Mouse (Mus musculus): ENCODE results near the gene Cyp17a1.

DNA sequence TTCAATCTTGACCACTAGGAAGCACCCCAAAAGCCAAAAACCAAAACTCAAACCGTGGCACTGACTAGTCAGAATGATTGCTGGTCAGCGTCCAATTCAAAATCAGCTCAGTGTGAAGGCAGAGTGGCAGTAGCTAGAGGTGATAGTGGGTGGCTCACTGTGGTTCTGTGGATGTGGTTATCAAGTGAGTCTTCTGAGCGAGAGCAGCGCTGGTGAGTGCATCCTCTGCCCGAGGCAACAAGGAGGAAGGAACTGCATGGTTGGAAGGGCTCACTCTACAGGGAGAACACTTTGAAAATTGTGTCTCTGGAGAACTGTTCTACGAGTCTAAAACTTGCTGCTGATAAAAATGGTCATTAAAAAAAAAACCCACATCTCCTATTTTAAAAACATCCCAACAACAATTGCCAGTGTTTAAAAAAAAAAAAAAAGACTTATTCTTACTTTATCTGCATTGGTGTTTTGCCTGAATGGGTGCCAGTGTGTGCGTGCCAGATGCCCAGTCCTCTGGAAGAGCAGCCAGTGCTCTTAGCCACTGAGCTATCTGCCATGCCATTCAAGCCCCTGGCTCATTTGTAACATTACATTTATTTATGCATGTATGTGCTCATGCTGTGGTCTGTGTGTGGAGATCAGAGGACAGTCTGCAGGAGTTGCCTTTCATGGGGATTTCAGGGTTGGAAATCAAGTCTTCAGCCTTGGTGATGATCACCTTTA, 33.0 kb upstream of the Cyp17a1 start:
- TF ChIP-seq CTCF (IDR thresholded peaks at IDR 0.05; ENCODE audit: low read depth, low read length): no peak
- TF ChIP-seq POLR2A (IDR thresholded peaks at IDR 0.05; ENCODE audit: extremely low read depth, insufficient read depth, low read length): no peak

Data from liver, adult 2 months (tissue).